Mouse (Mus musculus): ENCODE results near the gene Lsg1. TPM values are rescaled to one million over a fixed set of nuclear protein-coding genes. Genes with fewer than 3 reads are reported as not detected.

Gene Lsg1
- polyA plus RNA-seq, 1 experiment from 2014 or later, result 69.4 TPM

GRCm38 (mm10) chr16:30510504-30511451 is 76.6 kb downstream of the Lsg1 start:
- peak overlapping the region; percentile 90 for H3K27ac ChIP-seq

More at GRCm38 (mm10) chr16:30510504-30511451, 76.6 kb downstream of the Lsg1 start:
- no peaks in the 10 kb centered on the region for H3K36me3 ChIP-seq
- no peaks in the 10 kb centered on the region for H3K27me3 ChIP-seq
- no peaks in the 10 kb centered on the region for H3K9me3 ChIP-seq (replicated peaks)
- H3K4me3 ChIP-seq (replicated peaks), result peak overlapping the region; percentile 74
- 3% methylated on average over 44 of the region's 44 CpGs for WGBS
- H3K9ac ChIP-seq, result peak overlapping the region; percentile 73
- peaks cover 36% of the 10 kb centered on the region for H3K4me1 ChIP-seq
- ATAC-seq (replicated peaks; ENCODE audit: low FRiP score), result peak; percentile 82
- peak overlapping the region; percentile 74 for H3K4me2 ChIP-seq

Other genes with a start within 250 kb of the Lsg1 start
- 12.1 and 14.0 TPM in 2 replicates for gene Atp13a3, start 181.6 kb downstream of the Lsg1 start, polyA plus RNA-seq (2015; fragmentation: Nextera tagmentation; extraction: Ambion mirVana)
- 15.0 and 18.6 TPM in 2 replicates for gene Tmem44, start 36.8 kb downstream of the Lsg1 start, polyA plus RNA-seq (2015; fragmentation: Nextera tagmentation; extraction: Ambion mirVana)
- 22.5 and 25.1 TPM in 2 replicates for gene Fam43a, start 12.1 kb upstream of the Lsg1 start, polyA plus RNA-seq (2015; fragmentation: Nextera tagmentation; extraction: Ambion mirVana)